Mouse (Mus musculus): ENCODE results near the gene Zdhhc8. TPM values are rescaled to one million over a fixed set of nuclear protein-coding genes. Genes with fewer than 3 reads are reported as not detected.
"Not testable (repeated sequence)": the region's sequence is repeated elsewhere in the genome, so short reads cannot be mapped to it uniquely, and the experiment has no call there.

The Zdhhc8 gene
- polyA plus RNA-seq, 1 experiment: 14.3 TPM

DNA sequence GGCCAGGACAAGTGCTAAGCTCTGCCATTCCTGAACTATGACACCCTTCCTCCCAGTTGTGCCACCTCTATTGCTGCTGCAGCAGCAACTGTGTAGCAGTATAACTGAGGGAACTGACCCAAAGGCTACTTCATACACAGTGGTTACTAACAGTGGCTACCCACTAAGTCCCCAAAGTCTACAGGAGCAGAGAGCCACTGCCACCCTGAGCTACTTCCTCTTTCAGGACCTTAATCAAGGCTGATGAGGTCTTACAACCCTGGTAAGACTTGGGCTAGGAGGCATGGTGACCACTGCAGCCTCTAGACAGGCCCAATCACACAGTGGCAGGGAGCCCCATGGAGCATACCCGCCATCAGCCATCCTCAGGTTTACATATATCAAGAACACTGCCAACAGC, 32.9 kb downstream of the Zdhhc8 start:
- Histone ChIP-seq H3K27ac (ENCODE audit: insufficient read depth, low read depth, low read length) (no peak overlapping the region), H3K4me3 (ENCODE audit: insufficient read depth, low read length) (no peak overlapping the region), H3K4me1 (ENCODE audit: control insufficient read depth, insufficient read depth, low read length) (no peaks in the 10 kb centered on the region)
- TF ChIP-seq CTCF (IDR thresholded peaks at IDR 0.05; ENCODE audit: low read depth, low read length) (no peak), POLR2A (IDR thresholded peaks at IDR 0.05; ENCODE audit: borderline replicate concordance, low read depth, low read length) (no peak)

DNA sequence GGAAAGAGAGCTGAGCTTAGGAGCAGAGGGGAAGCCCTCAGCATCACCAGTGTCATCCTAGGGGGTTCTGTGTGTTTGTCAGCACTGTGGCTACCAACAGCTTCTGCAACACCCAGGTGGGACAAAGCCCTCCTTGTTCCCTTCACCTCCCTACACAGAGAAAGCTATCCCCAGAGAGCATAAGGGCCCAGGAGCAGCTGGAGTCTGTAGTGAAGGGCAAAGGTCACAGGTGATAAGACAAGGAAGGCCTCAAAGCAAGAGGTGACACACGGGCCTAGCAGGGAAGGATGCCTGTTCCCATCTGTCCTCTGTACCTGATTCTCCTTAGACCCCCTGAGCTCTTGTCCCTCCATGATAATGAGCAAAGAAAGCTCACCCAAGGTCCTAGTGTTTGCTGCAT, 33.3 kb downstream of the Zdhhc8 start:
- no peak overlapping the region for H3K4me3 ChIP-seq (ENCODE audit: insufficient read depth, low read length)
- no peak overlapping the region for H3K27ac ChIP-seq (ENCODE audit: insufficient read depth, low read depth, low read length)
- H3K4me1 ChIP-seq (ENCODE audit: control insufficient read depth, insufficient read depth, low read length): no peaks in the 10 kb centered on the region
- TF ChIP-seq CTCF (IDR thresholded peaks at IDR 0.05; ENCODE audit: low read depth, low read length): no peak

DNA sequence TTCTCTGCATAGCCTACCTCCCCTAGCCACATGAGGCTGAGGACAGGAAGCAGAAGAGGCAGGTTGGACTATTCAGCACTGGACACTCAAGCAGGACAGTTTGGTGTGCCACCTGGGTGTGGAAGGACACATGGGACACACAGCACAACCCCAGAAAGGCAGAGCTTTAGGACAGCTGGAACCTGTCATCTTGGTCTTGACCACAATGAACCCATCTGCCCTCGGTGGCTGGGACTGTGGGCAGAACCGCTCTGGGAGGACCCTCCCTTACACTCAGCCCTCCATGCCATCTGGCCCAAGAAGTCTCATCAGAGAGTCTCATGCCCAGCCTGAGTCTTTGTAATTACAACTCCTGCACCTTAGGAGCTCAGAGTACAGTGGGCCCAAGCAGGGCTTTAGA, 34.9 kb downstream of the Zdhhc8 start:
- no peak for TF ChIP-seq CTCF (IDR thresholded peaks at IDR 0.05; ENCODE audit: low read depth, low read length)

DNA sequence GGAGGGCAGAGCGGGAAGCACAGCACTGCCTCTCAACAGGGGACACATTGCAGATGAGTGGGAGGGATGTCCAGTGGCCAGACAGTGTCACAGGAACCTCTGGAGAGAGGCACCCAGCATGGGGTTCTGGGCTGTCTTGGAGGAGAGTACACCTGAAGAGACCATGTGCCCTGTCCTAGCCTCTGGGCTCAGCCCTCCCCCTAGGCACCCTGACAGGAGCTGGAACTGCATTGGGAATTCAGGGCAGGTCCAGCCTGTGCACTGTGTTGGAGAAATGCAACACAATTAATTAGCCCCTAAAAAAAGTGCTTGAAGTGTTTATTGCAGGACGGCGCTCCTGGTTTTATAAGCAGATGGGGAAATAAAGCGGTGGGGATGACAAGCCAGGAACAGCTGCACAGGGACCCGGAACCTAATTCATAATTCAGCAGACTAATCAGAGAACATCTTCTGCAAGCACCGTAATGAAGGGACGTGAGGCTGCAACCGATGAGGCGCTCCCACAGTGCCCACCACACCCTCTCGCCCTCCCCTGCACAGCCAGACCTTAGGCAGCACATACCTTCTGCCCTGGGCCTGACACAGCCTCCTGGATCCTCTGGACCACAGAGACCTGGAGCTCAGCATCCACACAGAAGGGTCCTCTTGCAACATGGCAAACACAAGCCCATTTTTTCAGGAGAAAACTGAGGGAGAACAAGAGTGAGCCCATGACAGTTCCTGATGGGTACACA, 36.4 kb downstream of the Zdhhc8 start:
- Histone ChIP-seq H3K4me1 (ENCODE audit: control insufficient read depth, insufficient read depth, low read length) (peaks cover 15% of the 10 kb centered on the region), H3K4me3 (ENCODE audit: insufficient read depth, low read length) (no peak overlapping the region), H3K27ac (ENCODE audit: insufficient read depth, low read depth, low read length) (no peak overlapping the region)
- no peak for TF ChIP-seq POLR2A (IDR thresholded peaks at IDR 0.05; ENCODE audit: borderline replicate concordance, low read depth, low read length)
- TF ChIP-seq CTCF (IDR thresholded peaks at IDR 0.05; ENCODE audit: low read depth, low read length): no peak

More for the DNA sequence above, 34.9 kb downstream of the Zdhhc8 start:
- no peak overlapping the region for H3K4me3 ChIP-seq (ENCODE audit: insufficient read depth, low read length)
- H3K4me1 ChIP-seq (ENCODE audit: control insufficient read depth, insufficient read depth, low read length): peaks cover 4% of the 10 kb centered on the region
- no peak overlapping the region for H3K27ac ChIP-seq (ENCODE audit: insufficient read depth, low read depth, low read length)

DNA sequence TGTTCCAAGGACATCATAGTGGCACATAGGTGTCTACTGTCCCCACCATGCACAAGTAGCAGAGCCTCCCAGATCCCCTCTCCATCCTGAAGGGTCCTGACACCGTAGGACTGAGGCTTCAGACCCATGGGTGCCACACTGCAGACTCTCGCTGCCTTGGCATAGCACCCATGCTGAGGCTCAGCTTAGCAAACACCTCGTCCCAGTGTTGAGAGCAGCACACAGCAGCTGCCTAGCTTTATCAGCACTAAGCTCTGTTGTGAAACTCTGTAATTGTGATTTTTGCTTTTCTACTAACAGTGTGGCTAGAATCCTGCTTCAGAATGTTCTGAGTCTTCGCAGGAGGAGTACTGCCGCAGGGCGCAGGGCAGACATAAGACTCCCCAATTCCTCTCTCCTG, 37.1 kb downstream of the Zdhhc8 start:
- TF ChIP-seq POLR2A (IDR thresholded peaks at IDR 0.05; ENCODE audit: borderline replicate concordance, low read depth, low read length) (no peak), CTCF (IDR thresholded peaks at IDR 0.05; ENCODE audit: low read depth, low read length) (no peak)

DNA sequence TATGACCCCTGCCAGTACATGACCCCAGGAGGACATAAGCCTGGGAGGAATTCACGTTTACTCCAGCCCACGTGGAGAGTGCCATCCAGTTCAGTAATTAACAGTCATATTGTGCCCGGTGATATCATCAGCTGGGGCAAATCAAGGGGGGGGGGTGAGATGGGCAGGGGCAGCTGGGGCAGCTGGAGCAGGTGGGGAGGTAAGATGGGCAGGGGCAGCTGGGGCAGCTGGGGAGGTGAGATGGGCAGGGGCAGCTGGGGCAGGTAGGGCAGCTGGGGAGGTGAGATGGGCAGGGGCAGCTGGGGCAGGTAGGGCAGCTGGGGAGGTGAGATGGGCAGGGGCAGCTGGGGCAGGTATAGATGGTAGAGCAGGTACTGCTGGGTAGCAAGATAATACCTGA, 39.4 kb downstream of the Zdhhc8 start:
- H3K4me3 ChIP-seq (ENCODE audit: insufficient read depth, low read length): not testable (repeated sequence)
- H3K27ac ChIP-seq (ENCODE audit: insufficient read depth, low read depth, low read length): peak overlapping the region; percentile 69
- peaks cover 15% of the 10 kb centered on the region for H3K4me1 ChIP-seq (ENCODE audit: control insufficient read depth, insufficient read depth, low read length)

More for the DNA sequence above, 37.1 kb downstream of the Zdhhc8 start:
- Histone ChIP-seq H3K27ac (ENCODE audit: insufficient read depth, low read depth, low read length) (no peak overlapping the region), H3K4me3 (ENCODE audit: insufficient read depth, low read length) (no peak overlapping the region), H3K4me1 (ENCODE audit: control insufficient read depth, insufficient read depth, low read length) (peaks cover 15% of the 10 kb centered on the region)

DNA sequence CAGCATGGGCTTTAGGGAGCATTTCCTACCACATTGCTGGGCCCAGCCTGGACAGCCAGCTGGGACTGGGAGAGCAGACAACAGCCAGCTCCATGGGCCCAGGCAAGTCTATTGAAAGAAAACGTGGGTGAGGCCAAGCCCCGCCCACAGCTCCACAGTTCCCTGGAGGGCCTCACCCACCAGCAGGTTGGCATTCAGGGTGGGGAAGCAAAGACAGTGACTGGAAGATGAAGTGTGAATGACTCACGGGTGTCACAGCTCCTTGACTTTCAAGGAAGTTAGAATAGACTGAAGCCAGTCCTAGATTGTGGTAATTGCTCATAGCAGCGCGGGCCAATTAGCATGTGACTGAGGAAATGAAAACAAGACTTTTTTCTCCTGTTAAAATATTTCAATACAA, 39.9 kb downstream of the Zdhhc8 start:
- H3K27ac ChIP-seq (ENCODE audit: insufficient read depth, low read depth, low read length): peak overlapping the region; percentile 69
- TF ChIP-seq POLR2A (IDR thresholded peaks at IDR 0.05; ENCODE audit: borderline replicate concordance, low read depth, low read length) (no peak), CTCF (IDR thresholded peaks at IDR 0.05; ENCODE audit: low read depth, low read length) (no peak)
- H3K4me3 ChIP-seq (ENCODE audit: insufficient read depth, low read length): no peak overlapping the region
- peaks cover 15% of the 10 kb centered on the region for H3K4me1 ChIP-seq (ENCODE audit: control insufficient read depth, insufficient read depth, low read length)

DNA sequence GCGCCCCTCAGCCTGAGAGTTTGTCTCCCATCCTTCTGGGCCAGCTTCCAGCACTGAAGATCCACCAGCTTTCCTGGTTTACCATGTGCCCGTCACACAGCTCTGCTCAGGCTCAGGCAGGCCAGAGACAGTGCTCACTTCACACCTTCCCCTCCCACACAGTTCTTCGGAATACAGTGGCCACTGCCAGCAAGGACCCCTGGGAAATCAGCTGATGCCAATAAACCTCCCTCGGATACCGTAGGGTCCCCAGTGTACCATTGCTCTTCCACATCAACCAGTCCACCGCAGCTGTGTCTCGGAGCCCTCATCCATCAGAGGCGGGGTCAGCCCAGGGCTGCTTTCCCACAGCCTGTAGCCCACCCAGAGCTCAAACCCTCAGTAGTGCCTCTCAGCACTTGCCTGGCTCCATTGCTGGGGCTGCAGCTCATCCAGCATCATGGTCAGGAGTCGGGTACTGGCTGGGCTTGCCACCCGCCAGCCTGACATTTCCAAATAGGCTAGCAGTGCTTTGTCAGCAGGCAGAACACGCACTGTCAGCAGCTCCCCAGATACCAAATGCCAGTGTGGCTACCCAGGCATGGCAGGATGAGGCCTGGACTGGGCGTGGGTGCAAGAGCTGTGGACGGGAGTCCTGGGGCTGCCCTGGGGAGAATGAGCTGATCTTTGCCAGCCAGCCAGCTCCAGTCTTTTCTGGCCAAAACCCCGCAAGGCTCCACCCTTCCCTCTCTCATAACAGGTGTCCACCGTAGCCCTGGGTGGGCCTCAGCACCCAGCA, 40.5 kb downstream of the Zdhhc8 start:
- Histone ChIP-seq H3K4me1 (ENCODE audit: control insufficient read depth, insufficient read depth, low read length) (peaks cover 15% of the 10 kb centered on the region), H3K27ac (ENCODE audit: insufficient read depth, low read depth, low read length) (peak overlapping the region; percentile 69)

DNA sequence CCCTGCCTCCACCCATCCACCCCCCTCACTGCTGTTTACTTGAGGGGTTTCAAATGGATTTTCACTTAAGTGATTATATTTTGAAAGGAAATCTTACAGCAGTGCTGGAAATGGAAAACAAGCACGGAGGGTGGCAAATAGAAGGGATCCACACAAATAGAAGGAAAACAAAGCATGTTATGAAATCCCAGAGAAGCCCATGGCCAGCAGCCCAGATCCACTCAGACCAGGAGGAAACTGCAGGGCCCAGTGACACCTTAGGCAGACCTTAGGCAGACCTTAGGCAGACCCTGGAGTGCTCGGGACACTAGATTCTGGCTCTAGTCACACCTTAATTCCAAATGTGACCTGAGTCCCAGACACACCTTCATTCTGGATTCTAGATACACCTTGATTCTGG, 43.9 kb downstream of the Zdhhc8 start:
- Histone ChIP-seq H3K4me3 (ENCODE audit: insufficient read depth, low read length) (no peak overlapping the region), H3K4me1 (ENCODE audit: control insufficient read depth, insufficient read depth, low read length) (peaks cover 15% of the 10 kb centered on the region), H3K27ac (ENCODE audit: insufficient read depth, low read depth, low read length) (no peak overlapping the region)
- TF ChIP-seq CTCF (IDR thresholded peaks at IDR 0.05; ENCODE audit: low read depth, low read length) (no peak), POLR2A (IDR thresholded peaks at IDR 0.05; ENCODE audit: borderline replicate concordance, low read depth, low read length) (no peak)

More for the DNA sequence above, 40.5 kb downstream of the Zdhhc8 start:
- no peak overlapping the region for H3K4me3 ChIP-seq (ENCODE audit: insufficient read depth, low read length)
- TF ChIP-seq CTCF (IDR thresholded peaks at IDR 0.05; ENCODE audit: low read depth, low read length) (no peak), POLR2A (IDR thresholded peaks at IDR 0.05; ENCODE audit: borderline replicate concordance, low read depth, low read length) (no peak)

DNA sequence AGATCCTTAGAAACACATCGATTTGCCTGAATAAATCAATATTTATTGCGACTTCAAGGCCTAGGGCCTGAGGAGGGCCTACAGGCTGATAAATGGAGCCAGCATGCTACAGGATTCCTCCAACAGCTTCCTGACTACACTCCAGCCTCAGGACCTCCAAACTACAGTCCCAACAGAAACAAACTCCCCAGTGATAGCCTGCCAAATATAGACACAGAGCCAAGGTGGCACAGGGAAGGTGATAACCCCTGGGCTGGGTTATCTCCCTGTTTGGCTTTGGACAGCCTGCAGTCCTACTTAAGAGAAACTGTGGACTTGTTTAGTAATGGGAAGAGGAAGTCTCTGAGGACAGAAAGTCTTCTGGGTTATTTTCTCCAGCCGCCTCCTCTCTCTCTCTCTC, 47.7 kb downstream of the Zdhhc8 start:
- Histone ChIP-seq H3K4me1 (ENCODE audit: control insufficient read depth, insufficient read depth, low read length) (no peaks in the 10 kb centered on the region), H3K27ac (ENCODE audit: insufficient read depth, low read depth, low read length) (no peak overlapping the region), H3K4me3 (ENCODE audit: insufficient read depth, low read length) (no peak overlapping the region)
- no peak for TF ChIP-seq CTCF (IDR thresholded peaks at IDR 0.05; ENCODE audit: low read depth, low read length)
